Mouse (Mus musculus) heart, embryonic 13.5 days (tissue): ENCODE results near the gene Ggact. TPM values are rescaled to one million over a fixed set of nuclear protein-coding genes. Genes with fewer than 3 reads are reported as not detected.

Source experiments
- ATAC-seq: fragments of 200-750 bp; cut with Nextera tagmentation; 2 replicates; pipeline ENCODE4 v1.8.0; 2017; ENCODE audit warnings: moderate TSS enrichment; ENCODE audit not compliant: insufficient number of reproducible peaks, low FRiP score, low TSS enrichment; ENCODE audit errors: extremely low read depth
- H3K27ac ChIP-seq: fragments of 300-500 bp; sonication (generic); replicated peaks from 2 replicates; pipeline ENCODE4 v1.5.1; 2015; ENCODE audit warnings: moderate library complexity, mild to moderate bottlenecking, inconsistent platforms
- H3K27me3 ChIP-seq: fragments of 300-500 bp; sonication (generic); replicated peaks from 2 replicates; pipeline ENCODE4 v1.6.1; 2015; ENCODE audit warnings: mild to moderate bottlenecking, inconsistent platforms
- H3K36me3 ChIP-seq: fragments of 300-500 bp; sonication (generic); 2 replicates; pipeline ENCODE4 v1.6.1; 2015; ENCODE audit warnings: mild to moderate bottlenecking, inconsistent platforms
- H3K4me1 ChIP-seq: fragments of 300-500 bp; sonication (generic); 2 replicates; pipeline ENCODE4 v1.6.1; 2015; ENCODE audit warnings: inconsistent platforms
- H3K4me2 ChIP-seq: fragments of 300-500 bp; sonication (generic); 2 replicates; pipeline ENCODE4 v1.6.1; 2015; ENCODE audit warnings: inconsistent platforms, mild to moderate bottlenecking, moderate library complexity
- H3K4me3 ChIP-seq: fragments of 300-500 bp; sonication (generic); 2 replicates; pipeline ENCODE4 v1.5.1; 2015; ENCODE audit warnings: moderate library complexity, mild to moderate bottlenecking, inconsistent platforms
- H3K9ac ChIP-seq: fragments of 300-500 bp; sonication (generic); 2 replicates; pipeline ENCODE4 v1.6.1; 2015; ENCODE audit warnings: inconsistent platforms, mild to moderate bottlenecking, moderate library complexity
- H3K9me3 ChIP-seq: fragments of 300-500 bp; sonication (generic); 2 replicates; pipeline ENCODE4 v1.6.1; 2016; ENCODE audit warnings: inconsistent platforms
- WGBS: fragments of 180-500 bp; shearing (Covaris S2); methylation state at CpG from one replicate; pipeline ENCODE4 v1.1.7; 2015; ENCODE audit warnings: mixed read lengths; 5-methylcytosine and 5-hydroxymethylcytosine counted together
- polyA plus RNA-seq: library from polyadenylated mRNA; unstranded; fragments of >200 nt; fragmentation: Nextera tagmentation; extraction: Ambion mirVana; gene quantifications from 2 replicates; pipeline ENCODE4 v1.2.1, GENCODE M21; 2015

Gene Ggact
- polyA plus RNA-seq, 1 experiment from 2014 or later: 13.8 TPM

GRCm38 (mm10) chr14:122865462-122866129 lies 48.0 kb downstream of the Ggact start:
- Histone ChIP-seq H3K36me3 (no peaks in the 10 kb centered on the region), H3K4me1 (peaks cover 49% of the 10 kb centered on the region), H3K4me2 (no peak overlapping the region), H3K27me3 (no peaks in the 10 kb centered on the region), H3K9ac (no peak overlapping the region), H3K9me3 (no peaks in the 10 kb centered on the region), H3K27ac (no peak overlapping the region), H3K4me3 (no peak overlapping the region)
- 35% methylated on average over 4 of the region's 4 CpGs for WGBS
- ATAC-seq: no peak

GRCm38 (mm10) chr14:122862623-122863022 lies 50.9 kb downstream of the Ggact start:
- WGBS: 27% methylated on average over 4 of the region's 4 CpGs
- Histone ChIP-seq H3K9ac (no peak overlapping the region), H3K27me3 (no peaks in the 10 kb centered on the region), H3K4me3 (no peak overlapping the region), H3K36me3 (no peaks in the 10 kb centered on the region), H3K9me3 (peaks cover 5% of the 10 kb centered on the region; the same call in 1 of the 2 replicates), H3K4me2 (no peak overlapping the region), H3K27ac (no peak overlapping the region; the same call in 1 of the 2 replicates), H3K4me1 (peaks cover 40% of the 10 kb centered on the region)
- ATAC-seq: no peak

DNA sequence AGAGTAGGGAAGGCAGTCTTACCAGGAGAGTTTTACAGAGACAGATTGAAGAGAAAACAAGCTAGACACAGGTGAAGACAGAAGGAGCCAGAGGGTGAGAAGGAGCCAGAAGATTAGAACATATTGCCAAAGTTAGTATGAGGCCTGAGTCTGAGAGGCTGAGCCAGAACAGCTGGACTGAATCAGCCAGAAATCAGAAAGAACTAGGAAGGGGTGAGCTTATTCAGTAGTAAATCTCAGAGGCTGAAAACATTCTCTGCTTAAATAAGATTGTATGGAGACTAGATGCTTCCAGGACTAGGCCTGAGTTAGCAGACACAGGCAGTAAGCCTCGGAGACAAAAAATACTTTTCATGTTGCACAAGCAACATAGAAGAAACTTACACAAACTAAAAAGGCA lies 53.8 kb downstream of the Ggact start:
- no peak overlapping the region for H3K4me3 ChIP-seq
- no peak overlapping the region for H3K4me2 ChIP-seq
- peaks cover 15% of the 10 kb centered on the region for H3K4me1 ChIP-seq
- ATAC-seq: no peak
- H3K27me3 ChIP-seq: no peaks in the 10 kb centered on the region
- no peak overlapping the region for H3K9ac ChIP-seq
- H3K36me3 ChIP-seq: no peaks in the 10 kb centered on the region
- no peak overlapping the region for H3K27ac ChIP-seq
- 66% methylated on average over 1 of the region's 1 CpGs for WGBS
- H3K9me3 ChIP-seq: peaks cover 5% of the 10 kb centered on the region; the same call in 1 of the 2 replicates

DNA sequence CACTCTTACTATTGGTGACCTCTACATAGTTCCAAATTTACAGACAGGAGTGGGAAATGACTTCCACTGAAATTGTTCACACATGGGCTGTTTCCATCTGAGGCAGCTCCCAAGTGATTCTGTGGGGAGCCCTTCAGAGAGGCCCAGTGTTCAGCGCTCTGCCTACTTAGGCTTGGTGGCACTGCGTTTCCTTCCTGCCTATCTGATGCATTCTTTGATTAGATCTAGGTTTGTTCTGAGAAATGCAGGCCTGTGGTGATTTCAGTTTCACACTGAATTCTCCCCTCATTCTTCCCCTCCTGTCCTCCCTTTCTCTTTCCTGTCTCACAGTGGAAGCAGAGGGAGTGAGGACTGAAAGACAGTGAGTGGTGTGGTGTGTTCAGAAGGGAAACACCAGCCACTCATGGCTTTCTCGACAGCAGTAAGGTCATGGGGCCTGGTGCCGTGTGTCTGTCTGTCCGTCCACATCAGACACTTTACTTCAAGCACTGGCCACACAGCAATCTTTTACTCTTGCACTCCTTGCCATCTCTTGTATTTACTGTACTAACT lies 61.0 kb downstream of the Ggact start:
- Histone ChIP-seq H3K9ac (no peak overlapping the region), H3K9me3 (no peaks in the 10 kb centered on the region), H3K27ac (no peak overlapping the region), H3K4me2 (no peak overlapping the region), H3K4me1 (no peaks in the 10 kb centered on the region), H3K4me3 (no peak overlapping the region), H3K27me3 (no peaks in the 10 kb centered on the region), H3K36me3 (no peaks in the 10 kb centered on the region)
- 65% methylated on average over 5 of the region's 5 CpGs for WGBS
- ATAC-seq: no peak

DNA sequence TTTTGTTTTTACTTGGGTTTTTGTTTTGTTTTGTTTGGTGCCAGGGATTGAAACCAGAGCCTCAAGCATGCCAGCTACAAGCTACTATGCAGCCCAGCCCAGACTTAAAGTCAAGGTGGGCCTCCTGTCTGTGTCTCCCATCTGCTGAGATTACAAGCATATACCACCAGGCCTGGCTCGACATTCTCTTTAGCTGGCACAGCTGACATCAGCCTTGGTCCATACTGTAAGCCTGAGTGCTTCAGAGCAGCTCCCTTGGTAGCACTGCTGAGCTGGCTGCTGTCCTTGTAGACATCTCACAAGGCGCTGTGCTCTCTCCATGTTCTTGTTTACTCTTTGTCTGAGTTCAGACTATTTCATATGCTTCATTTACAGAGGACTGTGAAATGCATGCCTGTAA lies 76.5 kb downstream of the Ggact start:
- Histone ChIP-seq H3K4me1 (0 out of 2 replicates have a peak, but pooled peaks cover 3% of the 10 kb centered on the region), H3K36me3 (no peaks in the 10 kb centered on the region), H3K27me3 (no peaks in the 10 kb centered on the region), H3K4me2 (no peak overlapping the region), H3K9ac (no peak overlapping the region), H3K27ac (no peak overlapping the region), H3K4me3 (no peak overlapping the region), H3K9me3 (no peaks in the 10 kb centered on the region)
- ATAC-seq: no peak
- 65% methylated on average over 2 of the region's 2 CpGs for WGBS

DNA sequence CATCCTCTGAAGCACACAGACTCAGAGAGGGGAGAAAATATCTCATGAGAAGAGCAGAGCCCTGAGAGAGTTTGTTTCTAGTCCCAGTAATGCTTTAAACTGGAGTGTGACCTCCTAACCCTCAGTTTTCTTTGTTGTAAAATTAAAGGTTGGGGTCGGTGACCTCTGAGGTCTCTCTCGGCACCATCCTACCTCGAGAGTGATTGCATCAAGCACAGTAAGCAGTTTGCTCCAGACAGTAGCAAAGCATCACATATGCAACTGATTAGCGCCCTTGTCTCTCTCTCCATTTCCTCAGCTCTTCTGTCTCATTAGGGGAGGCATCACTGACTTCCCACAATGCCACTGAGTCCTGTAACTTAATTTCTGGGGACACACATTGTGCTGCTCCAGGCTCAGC lies 77.3 kb downstream of the Ggact start:
- WGBS: 51% methylated on average over 4 of the region's 4 CpGs
- no peak overlapping the region for H3K27ac ChIP-seq
- H3K27me3 ChIP-seq: no peaks in the 10 kb centered on the region
- ATAC-seq: no peak
- 0 out of 2 replicates have a peak, but pooled peaks cover 3% of the 10 kb centered on the region for H3K4me1 ChIP-seq
- no peak overlapping the region for H3K4me2 ChIP-seq
- no peaks in the 10 kb centered on the region for H3K36me3 ChIP-seq
- no peaks in the 10 kb centered on the region for H3K9me3 ChIP-seq
- no peak overlapping the region for H3K9ac ChIP-seq
- H3K4me3 ChIP-seq: no peak overlapping the region

DNA sequence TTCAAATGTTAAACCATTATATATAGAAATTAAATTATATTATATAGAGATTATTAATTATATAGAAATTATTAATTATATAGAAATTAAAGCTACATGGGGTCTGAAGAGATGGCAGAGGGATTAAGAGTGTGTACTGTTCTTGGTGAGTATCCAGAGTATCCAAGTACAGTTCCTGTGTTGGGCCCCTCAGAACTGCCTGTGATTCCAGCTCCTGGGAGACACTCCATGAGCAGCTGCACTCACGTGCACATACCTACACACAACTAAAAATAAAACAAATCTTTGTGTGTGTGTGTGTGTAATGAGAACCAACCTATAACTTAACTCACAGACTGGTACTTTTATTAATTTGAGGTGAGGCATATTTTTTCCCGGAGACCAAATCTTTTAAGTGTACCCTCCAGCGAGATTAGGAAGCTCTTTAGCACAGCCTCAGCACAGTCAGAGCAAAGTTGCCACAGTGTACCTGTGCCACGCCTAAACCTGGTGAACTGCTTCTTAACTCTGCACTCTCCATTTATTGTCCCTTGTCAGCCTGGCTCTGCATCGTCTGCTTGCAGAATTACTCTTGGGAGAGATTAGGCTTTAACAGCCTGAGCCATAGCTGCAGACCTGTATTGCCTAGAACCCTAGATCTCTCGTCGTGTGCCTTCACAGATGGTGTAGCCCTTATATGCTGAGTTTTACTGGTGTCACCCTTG lies 77.9 kb downstream of the Ggact start:
- Histone ChIP-seq H3K9me3 (no peaks in the 10 kb centered on the region), H3K9ac (no peak overlapping the region), H3K4me2 (no peak overlapping the region), H3K4me1 (0 out of 2 replicates have a peak, but pooled peaks cover 3% of the 10 kb centered on the region), H3K27me3 (no peaks in the 10 kb centered on the region), H3K27ac (no peak overlapping the region), H3K36me3 (no peaks in the 10 kb centered on the region), H3K4me3 (no peak overlapping the region)
- WGBS: 62% methylated on average over 7 of the region's 7 CpGs
- no peak for ATAC-seq

GRCm38 (mm10) chr14:122834753-122835152 lies 78.8 kb downstream of the Ggact start:
- ATAC-seq: no peak
- no peak overlapping the region for H3K27ac ChIP-seq
- no peak overlapping the region for H3K4me2 ChIP-seq
- 92% methylated on average over 1 of the region's 1 CpGs for WGBS
- H3K4me1 ChIP-seq: 0 out of 2 replicates have a peak, but pooled peaks cover 3% of the 10 kb centered on the region
- H3K9ac ChIP-seq: no peak overlapping the region
- no peak overlapping the region for H3K4me3 ChIP-seq
- H3K36me3 ChIP-seq: no peaks in the 10 kb centered on the region
- no peaks in the 10 kb centered on the region for H3K27me3 ChIP-seq
- H3K9me3 ChIP-seq: no peaks in the 10 kb centered on the region

DNA sequence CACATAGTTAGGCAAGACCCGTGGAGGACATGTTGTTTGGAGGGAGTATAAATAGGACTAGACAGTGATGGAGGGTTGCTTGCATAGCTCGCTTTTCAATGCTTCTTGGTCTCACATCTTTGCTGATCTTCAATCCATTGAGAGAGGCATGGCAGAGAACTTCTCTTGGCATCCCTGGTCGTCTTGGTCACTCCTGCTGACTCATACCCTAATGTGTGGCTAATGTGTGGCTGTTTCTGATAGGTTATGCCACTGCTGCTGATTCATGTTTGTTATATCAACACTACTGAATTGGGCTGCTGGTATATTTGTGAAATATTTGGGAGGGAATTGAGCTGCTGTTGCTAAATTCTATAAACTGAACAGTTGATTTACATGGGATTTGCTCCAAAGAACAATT lies 79.9 kb downstream of the Ggact start:
- Histone ChIP-seq H3K4me2 (no peak overlapping the region), H3K36me3 (no peaks in the 10 kb centered on the region), H3K9me3 (no peaks in the 10 kb centered on the region), H3K27me3 (no peaks in the 10 kb centered on the region), H3K4me3 (no peak overlapping the region), H3K27ac (no peak overlapping the region), H3K4me1 (0 out of 2 replicates have a peak, but pooled peaks cover 3% of the 10 kb centered on the region), H3K9ac (no peak overlapping the region)
- no peak for ATAC-seq
- 78% methylated on average over 3 of the region's 3 CpGs for WGBS

DNA sequence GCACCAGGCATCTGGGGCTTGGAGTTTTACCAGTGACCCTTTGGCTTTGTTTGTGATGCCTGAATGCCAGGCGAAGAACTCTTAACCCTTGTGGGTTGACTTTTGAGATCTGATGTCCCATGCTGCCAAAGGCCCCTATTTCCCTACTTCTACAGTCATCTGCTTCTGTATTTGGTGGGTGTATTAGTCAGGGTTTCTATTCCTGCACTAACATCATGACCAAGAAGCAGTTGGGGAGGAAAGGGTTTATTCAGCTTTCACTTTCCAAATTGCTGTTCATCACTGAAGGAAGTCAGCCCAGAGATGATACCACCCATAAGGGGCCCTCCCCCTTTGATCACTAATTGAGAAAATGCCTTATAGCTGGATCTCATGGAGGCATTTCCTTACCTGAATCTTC lies 83.1 kb downstream of the Ggact start:
- Histone ChIP-seq H3K9ac (no peak overlapping the region), H3K27me3 (no peaks in the 10 kb centered on the region), H3K4me1 (no peaks in the 10 kb centered on the region), H3K4me2 (no peak overlapping the region), H3K27ac (no peak overlapping the region), H3K36me3 (no peaks in the 10 kb centered on the region), H3K9me3 (no peaks in the 10 kb centered on the region), H3K4me3 (no peak overlapping the region)
- WGBS: 81% methylated on average over 1 of the region's 1 CpGs
- no peak for ATAC-seq

GRCm38 (mm10) chr14:122825464-122825863 lies 88.1 kb downstream of the Ggact start:
- 81% methylated on average over 2 of the region's 2 CpGs for WGBS
- Histone ChIP-seq H3K36me3 (no peaks in the 10 kb centered on the region), H3K9me3 (no peaks in the 10 kb centered on the region), H3K27ac (no peak overlapping the region), H3K4me2 (no peak overlapping the region), H3K4me3 (no peak overlapping the region), H3K27me3 (no peaks in the 10 kb centered on the region), H3K4me1 (no peaks in the 10 kb centered on the region), H3K9ac (no peak overlapping the region)
- no peak; the same call in 1 of the 2 replicates for ATAC-seq
